Mouse (Mus musculus): ENCODE data around the gene Pla2g4e. TPM values are rescaled to one million over a fixed set of nuclear protein-coding genes. Genes with fewer than 3 reads are reported as not detected.

Gene Pla2g4e
- polyA plus RNA-seq, 1 experiment from 2014 or later: not detected

- Histone ChIP-seq H3K27ac (no peak overlapping the region), H3K9ac (ENCODE audit: low read depth, low read length) (no peak overlapping the region), H3K27me3 (ENCODE audit: insufficient read depth, low read length) (no peaks in the 10 kb centered on the region), H3K4me1 (replicated peaks; ENCODE audit: insufficient read depth, low read length) (peaks cover 21% of the 10 kb centered on the region), H3K36me3 (ENCODE audit: insufficient read depth, low read length) (no peaks in the 10 kb centered on the region), H3K4me3 (replicated peaks; ENCODE audit: low read depth, low read length) (no peak overlapping the region), H3K4me2 (ENCODE audit: low read length) (no peak overlapping the region), H3K9me3 (replicated peaks; ENCODE audit: low read length) (no peaks in the 10 kb centered on the region)
- ATAC-seq (replicated peaks; ENCODE audit: low FRiP score, low read depth) (peak; percentile 29; the same call in 1 of the 2 replicates), DNase-seq (ENCODE audit: low spot score) (no peak)
- no peak for TF ChIP-seq CTCF (IDR thresholded peaks at IDR 0.05; ENCODE audit: low read depth)
- 44% methylated on average over 4 of the region's 4 CpGs for WGBS
These were observed 118.7 kb downstream of the Pla2g4e start for GRCm38 (mm10) chr2:120126408-120126807.

GRCm38 (mm10) chr2:120125461-120125860 lies 119.7 kb downstream of the Pla2g4e start:
- Histone ChIP-seq H3K27me3 (ENCODE audit: insufficient read depth, low read length) (no peaks in the 10 kb centered on the region), H3K4me1 (replicated peaks; ENCODE audit: insufficient read depth, low read length) (peaks cover 21% of the 10 kb centered on the region), H3K36me3 (ENCODE audit: insufficient read depth, low read length) (no peaks in the 10 kb centered on the region), H3K9me3 (replicated peaks; ENCODE audit: low read length) (no peaks in the 10 kb centered on the region), H3K9ac (ENCODE audit: low read depth, low read length) (no peak overlapping the region), H3K4me3 (replicated peaks; ENCODE audit: low read depth, low read length) (no peak overlapping the region), H3K4me2 (ENCODE audit: low read length) (no peak overlapping the region), H3K27ac (no peak overlapping the region)
- whole genome bisulfite sequencing: 97% methylated on average over 1 of the region's 1 CpGs
- ATAC-seq (replicated peaks; ENCODE audit: low FRiP score, low read depth) (no peak), DNase-seq (ENCODE audit: low spot score) (no peak)
- TF ChIP-seq CTCF (IDR thresholded peaks at IDR 0.05; ENCODE audit: low read depth): no peak

- no peaks in the 10 kb centered on the region for H3K9me3 ChIP-seq (replicated peaks; ENCODE audit: low read length)
- H3K27me3 ChIP-seq (ENCODE audit: insufficient read depth, low read length): no peaks in the 10 kb centered on the region
- H3K4me2 ChIP-seq (ENCODE audit: low read length): no peak overlapping the region
- H3K36me3 ChIP-seq (ENCODE audit: insufficient read depth, low read length): no peaks in the 10 kb centered on the region
- WGBS: 66% methylated on average over 2 of the region's 2 CpGs
- H3K4me1 ChIP-seq (replicated peaks; ENCODE audit: insufficient read depth, low read length): peaks cover 21% of the 10 kb centered on the region
- DNase-seq (ENCODE audit: low spot score) (peak; percentile 57), ATAC-seq (replicated peaks; ENCODE audit: low FRiP score, low read depth) (no peak)
- H3K4me3 ChIP-seq (replicated peaks; ENCODE audit: low read depth, low read length): no peak overlapping the region
- no peak for TF ChIP-seq CTCF (IDR thresholded peaks at IDR 0.05; ENCODE audit: low read depth)
- no peak overlapping the region for H3K9ac ChIP-seq (ENCODE audit: low read depth, low read length)
- H3K27ac ChIP-seq: no peak overlapping the region
These were observed 120.2 kb downstream of the Pla2g4e start for GRCm38 (mm10) chr2:120124946-120125345.

- no peaks in the 10 kb centered on the region for H3K9me3 ChIP-seq (replicated peaks; ENCODE audit: low read length)
- ATAC-seq (replicated peaks; ENCODE audit: low FRiP score, low read depth) (0 out of 2 replicates have a peak, but pooled peaks have one; percentile 26), DNase-seq (ENCODE audit: low spot score) (peak; percentile 80)
- no peaks in the 10 kb centered on the region for H3K27me3 ChIP-seq (ENCODE audit: insufficient read depth, low read length)
- no peaks in the 10 kb centered on the region for H3K36me3 ChIP-seq (ENCODE audit: insufficient read depth, low read length)
- H3K4me3 ChIP-seq (replicated peaks; ENCODE audit: low read depth, low read length): no peak overlapping the region
- H3K27ac ChIP-seq: no peak overlapping the region
- WGBS: 41% methylated on average over 1 of the region's 1 CpGs
- no peak for TF ChIP-seq CTCF (IDR thresholded peaks at IDR 0.05; ENCODE audit: low read depth)
- H3K9ac ChIP-seq (ENCODE audit: low read depth, low read length): no peak overlapping the region
- H3K4me2 ChIP-seq (ENCODE audit: low read length): no peak overlapping the region
- H3K4me1 ChIP-seq (replicated peaks; ENCODE audit: insufficient read depth, low read length): peaks cover 21% of the 10 kb centered on the region
These were observed 121.0 kb downstream of the Pla2g4e start for GRCm38 (mm10) chr2:120124096-120124495.

- DNase-seq (ENCODE audit: low spot score) (no peak), ATAC-seq (replicated peaks; ENCODE audit: low FRiP score, low read depth) (no peak)
- no peak overlapping the region for H3K9ac ChIP-seq (ENCODE audit: low read depth, low read length)
- no peak overlapping the region for H3K4me3 ChIP-seq (replicated peaks; ENCODE audit: low read depth, low read length)
- H3K36me3 ChIP-seq (ENCODE audit: insufficient read depth, low read length): no peaks in the 10 kb centered on the region
- no peak overlapping the region for H3K4me2 ChIP-seq (ENCODE audit: low read length)
- WGBS: 93% methylated on average over 6 of the region's 6 CpGs
- peaks cover 12% of the 10 kb centered on the region for H3K4me1 ChIP-seq (replicated peaks; ENCODE audit: insufficient read depth, low read length)
- no peak overlapping the region for H3K27ac ChIP-seq
- no peaks in the 10 kb centered on the region for H3K9me3 ChIP-seq (replicated peaks; ENCODE audit: low read length)
- H3K27me3 ChIP-seq (ENCODE audit: insufficient read depth, low read length): no peaks in the 10 kb centered on the region
- no peak for TF ChIP-seq CTCF (IDR thresholded peaks at IDR 0.05; ENCODE audit: low read depth)
These were observed 122.2 kb downstream of the Pla2g4e start for GRCm38 (mm10) chr2:120122983-120123382.

- 90% methylated on average over 6 of the region's 6 CpGs for WGBS
- ATAC-seq (replicated peaks; ENCODE audit: low FRiP score, low read depth): no peak
These were observed 127.8 kb downstream of the Pla2g4e start for GRCm38 (mm10) chr2:120117346-120117745.

More at GRCm38 (mm10) chr2:120117346-120117745, 127.8 kb downstream of the Pla2g4e start:
- no peak for TF ChIP-seq CTCF (IDR thresholded peaks at IDR 0.05; ENCODE audit: low read depth)
- Histone ChIP-seq H3K27ac (no peak overlapping the region), H3K4me1 (replicated peaks; ENCODE audit: insufficient read depth, low read length) (no peaks in the 10 kb centered on the region), H3K9me3 (replicated peaks; ENCODE audit: low read length) (no peaks in the 10 kb centered on the region), H3K9ac (ENCODE audit: low read depth, low read length) (no peak overlapping the region), H3K36me3 (ENCODE audit: insufficient read depth, low read length) (no peaks in the 10 kb centered on the region), H3K27me3 (ENCODE audit: insufficient read depth, low read length) (no peaks in the 10 kb centered on the region), H3K4me2 (ENCODE audit: low read length) (no peak overlapping the region), H3K4me3 (replicated peaks; ENCODE audit: low read depth, low read length) (no peak overlapping the region)
- DNase-seq (ENCODE audit: low spot score): no peak

Other genes with a start within 250 kb of the Pla2g4e start
- gene Jmjd7, start 217.9 kb downstream of the Pla2g4e start, polyA plus RNA-seq (2015; fragmentation: Nextera tagmentation; extraction: Ambion mirVana): 24.7 and 25.7 TPM in 2 replicates
- 0.89 and 1.2 TPM in 2 replicates for gene Gm28042, start 217.8 kb downstream of the Pla2g4e start, polyA plus RNA-seq (2015; fragmentation: Nextera tagmentation; extraction: Ambion mirVana)
- 0.29 and 0.71 TPM in 2 replicates for gene Pla2g4b, start 211.9 kb downstream of the Pla2g4e start, polyA plus RNA-seq (2015; fragmentation: Nextera tagmentation; extraction: Ambion mirVana)
- 67.6 and 79.3 TPM in 2 replicates for gene Ehd4, start 90.7 kb downstream of the Pla2g4e start, polyA plus RNA-seq (2015; fragmentation: Nextera tagmentation; extraction: Ambion mirVana)
- 0.05 and 0.07 TPM in 2 replicates for gene Pla2g4d, start 43.9 kb upstream of the Pla2g4e start, polyA plus RNA-seq (2015; fragmentation: Nextera tagmentation; extraction: Ambion mirVana)
- gene Pla2g4f, start 68.8 kb upstream of the Pla2g4e start, polyA plus RNA-seq (2015; fragmentation: Nextera tagmentation; extraction: Ambion mirVana): 0.07 TPM in 1 of 2 replicates, not detected in the other
- gene Vps39, start 107.8 kb upstream of the Pla2g4e start, polyA plus RNA-seq (2015; fragmentation: Nextera tagmentation; extraction: Ambion mirVana): 13.9 and 15.2 TPM in 2 replicates
- 13.5 and 13.7 TPM in 2 replicates for gene Ganc, start 158.6 kb upstream of the Pla2g4e start, polyA plus RNA-seq (2015; fragmentation: Nextera tagmentation; extraction: Ambion mirVana)
- 10.4 and 12.0 TPM in 2 replicates for gene Tmem87a, start 158.8 kb upstream of the Pla2g4e start, polyA plus RNA-seq (2015; fragmentation: Nextera tagmentation; extraction: Ambion mirVana)
- 1.6 and 2.0 TPM in 2 replicates for gene Capn3, start 210.7 kb upstream of the Pla2g4e start, polyA plus RNA-seq (2015; fragmentation: Nextera tagmentation; extraction: Ambion mirVana)